Mouse (Mus musculus) embryonic facial prominence, embryonic 11.5 days (tissue): ENCODE data around the gene Glul. TPM values are rescaled to one million over a fixed set of nuclear protein-coding genes. Genes with fewer than 3 reads are reported as not detected.

ENCODE experiments used
- ATAC-seq: fragments of 200-750 bp; cut with Nextera tagmentation; replicated peaks from 2 replicates; pipeline ENCODE4 v1.8.0; 2017; ENCODE audit warnings: low read depth; ENCODE audit not compliant: insufficient number of reproducible peaks, low FRiP score, low TSS enrichment
- DNase-seq: peaks from one replicate; pipeline ENCODE4 v3.0.0-alpha.2; 2015; ENCODE audit warnings: low spot score
- H3K27ac ChIP-seq: fragments of 300-500 bp; sonication (generic); replicated peaks from 2 replicates; pipeline ENCODE4 v1.5.1; 2014; ENCODE audit warnings: mild to moderate bottlenecking, low read depth, low read length, control low read depth
- H3K27me3 ChIP-seq: fragments of 300-500 bp; sonication (generic); 2 replicates; pipeline ENCODE4 v1.6.1; 2014; ENCODE audit warnings: mild to moderate bottlenecking, low read length, moderate library complexity, mixed read lengths; ENCODE audit not compliant: control insufficient read depth, insufficient read depth
- H3K36me3 ChIP-seq: fragments of 300-500 bp; sonication (generic); replicated peaks from 2 replicates; pipeline ENCODE4 v1.6.1; 2014; ENCODE audit warnings: low read depth, mild to moderate bottlenecking, low read length, moderate library complexity, mixed read lengths; ENCODE audit not compliant: control insufficient read depth, insufficient read depth
- H3K4me1 ChIP-seq: fragments of 300-500 bp; sonication (generic); 2 replicates; pipeline ENCODE4 v1.6.1; 2014; ENCODE audit warnings: low read length, mixed read lengths; ENCODE audit not compliant: control insufficient read depth, insufficient read depth
- H3K4me2 ChIP-seq: fragments of 300-500 bp; sonication (generic); 2 replicates; pipeline ENCODE4 v1.6.1; 2014; ENCODE audit warnings: low read depth, mild to moderate bottlenecking, control low read depth, low read length, moderate library complexity
- H3K4me3 ChIP-seq: fragments of 300-500 bp; sonication (generic); 2 replicates; pipeline ENCODE4 v1.5.1; 2014; ENCODE audit warnings: low read depth, low read length, control low read depth
- H3K9ac ChIP-seq: fragments of 300-500 bp; sonication (generic); replicated peaks from 2 replicates; pipeline ENCODE4 v1.6.1; 2014; ENCODE audit warnings: mild to moderate bottlenecking, control low read depth, low read length
- H3K9me3 ChIP-seq: fragments of 300-500 bp; sonication (generic); replicated peaks from 2 replicates; pipeline ENCODE4 v1.6.1; 2016; ENCODE audit warnings: mild to moderate bottlenecking, low read length, inconsistent platforms, mixed read lengths; ENCODE audit not compliant: control insufficient read depth
- WGBS: fragments of 180-500 bp; shearing (Covaris S2); extraction: QIAGEN DNeasy Blood & Tissue Kit; methylation state at CpG from one replicate; pipeline ENCODE4 v1.1.7; 2014; 5-methylcytosine and 5-hydroxymethylcytosine counted together
- polyA plus RNA-seq: library from polyadenylated mRNA; unstranded; fragments of >200 nt; fragmentation: Nextera tagmentation; extraction: Ambion mirVana; gene quantifications from 2 replicates; pipeline ENCODE4 v1.2.1, GENCODE M21; 2014

Glul gene
- polyA plus RNA-seq, 1 experiment from 2014 or later = 128 TPM

DNA sequence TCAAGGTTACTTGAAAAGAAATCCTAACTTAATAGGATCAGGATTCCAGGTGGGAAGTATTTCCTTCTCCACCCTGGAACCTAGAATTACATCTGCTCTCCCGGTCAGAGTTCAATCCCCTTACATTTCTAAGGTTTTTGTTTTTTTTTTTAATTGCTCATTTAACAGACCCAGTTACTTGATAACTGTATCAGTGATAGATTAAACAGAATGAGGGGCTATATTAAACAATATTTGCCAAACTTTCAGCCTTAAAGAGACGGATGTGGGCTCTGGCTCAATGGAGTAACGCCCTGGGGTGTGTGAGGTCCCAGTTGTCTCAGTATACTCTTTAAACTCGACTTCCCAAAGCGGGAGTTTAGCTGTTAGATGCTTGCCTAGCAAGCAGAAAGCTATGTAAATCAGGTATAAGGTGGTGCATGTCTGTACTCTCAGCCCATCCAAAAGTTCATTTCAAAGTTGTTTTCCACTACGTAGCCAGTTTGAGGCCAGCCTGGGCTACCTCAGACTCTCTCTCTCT, 11.6 kb downstream of the Glul start:
- H3K9ac ChIP-seq = no peak overlapping the region
- no peak overlapping the region for H3K27ac ChIP-seq
- no peak overlapping the region for H3K4me3 ChIP-seq
- DNase-seq (no peak), ATAC-seq (no peak)
- peaks cover 3% of the 10 kb centered on the region for H3K36me3 ChIP-seq
- H3K4me1 ChIP-seq = no peaks in the 10 kb centered on the region
- 87% methylated on average over 6 of the region's 6 CpGs for WGBS
- no peaks in the 10 kb centered on the region for H3K27me3 ChIP-seq
- no peak overlapping the region for H3K4me2 ChIP-seq
- H3K9me3 ChIP-seq = no peaks in the 10 kb centered on the region

- no peaks in the 10 kb centered on the region for H3K27me3 ChIP-seq
- DNase-seq = no peak
- H3K4me2 ChIP-seq = no peak overlapping the region
- H3K36me3 ChIP-seq = no peaks in the 10 kb centered on the region
- H3K4me3 ChIP-seq = no peak overlapping the region
- no peaks in the 10 kb centered on the region for H3K9me3 ChIP-seq
- WGBS = 81% methylated on average over 3 of the region's 3 CpGs
- no peak for ATAC-seq
- no peak overlapping the region for H3K9ac ChIP-seq
- no peaks in the 10 kb centered on the region for H3K4me1 ChIP-seq
- no peak overlapping the region for H3K27ac ChIP-seq
Measured at GRCm38 (mm10) chr1:153913869-153914268, 14.1 kb downstream of the Glul start.

DNA sequence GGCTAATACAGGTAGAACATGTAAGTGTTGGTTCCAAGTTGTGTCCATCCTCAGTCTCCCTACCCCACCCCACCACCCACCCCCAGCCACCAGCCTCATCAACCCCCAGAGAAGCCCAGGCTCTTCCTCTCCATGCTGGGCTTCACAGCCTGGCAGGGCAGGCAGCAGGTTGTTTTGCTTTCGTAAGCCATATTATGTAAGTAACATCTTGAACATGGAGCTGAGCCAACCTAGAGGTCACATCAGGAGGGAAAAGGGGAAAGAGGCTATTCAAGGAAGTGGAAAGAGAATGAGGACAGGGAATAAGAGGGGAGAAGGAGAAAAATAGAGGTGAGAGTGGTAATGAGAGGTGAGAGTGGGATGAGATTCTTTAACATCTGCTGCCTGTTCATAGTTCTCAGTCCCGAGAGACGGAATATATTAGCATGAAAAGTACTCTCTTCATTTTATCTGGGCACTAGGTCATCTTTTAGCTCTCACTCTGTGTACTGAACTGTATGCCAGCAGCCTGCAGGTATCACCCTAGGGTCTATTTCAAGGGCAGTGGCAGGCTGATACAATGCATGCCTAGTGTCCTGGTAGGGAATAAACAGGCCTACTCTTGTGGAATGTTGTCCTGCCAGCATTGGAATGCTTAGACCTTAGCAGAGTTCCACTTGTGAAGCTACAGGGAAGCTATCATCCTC, 18.9 kb downstream of the Glul start:
- no peak overlapping the region for H3K9ac ChIP-seq
- no peaks in the 10 kb centered on the region for H3K36me3 ChIP-seq
- no peak overlapping the region for H3K4me3 ChIP-seq
- no peaks in the 10 kb centered on the region for H3K27me3 ChIP-seq
- 79% methylated on average over 3 of the region's 3 CpGs for WGBS
- H3K4me2 ChIP-seq = no peak overlapping the region
- ATAC-seq (no peak), DNase-seq (no peak)
- no peaks in the 10 kb centered on the region for H3K4me1 ChIP-seq
- H3K27ac ChIP-seq = no peak overlapping the region
- no peaks in the 10 kb centered on the region for H3K9me3 ChIP-seq

GRCm38 (mm10) chr1:153921642-153922041, 21.9 kb downstream of the Glul start:
- H3K4me3 ChIP-seq = no peak overlapping the region
- WGBS = 92% methylated on average over 3 of the region's 3 CpGs

DNA sequence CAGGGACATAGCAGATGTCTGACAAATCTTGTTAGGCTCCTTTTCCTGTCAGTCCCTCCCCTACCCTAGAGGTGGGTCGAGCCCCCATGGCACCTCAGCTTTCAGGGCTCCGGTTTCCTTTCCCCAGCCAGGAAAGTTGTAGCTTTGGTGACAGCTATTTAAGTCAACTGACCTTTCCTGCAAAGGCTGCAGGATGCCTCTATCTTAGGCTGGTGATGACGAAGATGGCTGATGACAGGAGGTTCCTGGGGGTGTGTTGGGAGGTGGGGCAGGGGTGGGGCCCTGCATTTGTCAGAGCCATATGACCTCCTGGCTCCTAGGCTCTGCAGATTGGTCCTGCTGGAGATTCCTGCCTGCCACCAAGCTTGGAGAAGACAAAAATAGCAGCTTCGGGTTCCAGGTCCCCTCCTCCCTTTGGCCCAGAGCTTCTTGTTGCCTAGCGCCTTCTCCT, 22.9 kb downstream of the Glul start:
- H3K36me3 ChIP-seq = no peaks in the 10 kb centered on the region
- H3K4me2 ChIP-seq = no peak overlapping the region
- DNase-seq = no peak
- 27% methylated on average over 5 of the region's 5 CpGs for WGBS
- no peaks in the 10 kb centered on the region for H3K27me3 ChIP-seq
- no peaks in the 10 kb centered on the region for H3K4me1 ChIP-seq
- no peak for ATAC-seq
- H3K4me3 ChIP-seq = no peak overlapping the region
- no peak overlapping the region for H3K27ac ChIP-seq
- H3K9me3 ChIP-seq = no peaks in the 10 kb centered on the region
- no peak overlapping the region for H3K9ac ChIP-seq

More at GRCm38 (mm10) chr1:153921642-153922041, 21.9 kb downstream of the Glul start:
- DNase-seq (no peak), ATAC-seq (no peak)
- Histone ChIP-seq H3K4me2 (no peak overlapping the region), H3K36me3 (no peaks in the 10 kb centered on the region), H3K27ac (no peak overlapping the region), H3K27me3 (no peaks in the 10 kb centered on the region), H3K4me1 (no peaks in the 10 kb centered on the region), H3K9me3 (no peaks in the 10 kb centered on the region), H3K9ac (no peak overlapping the region)

DNA sequence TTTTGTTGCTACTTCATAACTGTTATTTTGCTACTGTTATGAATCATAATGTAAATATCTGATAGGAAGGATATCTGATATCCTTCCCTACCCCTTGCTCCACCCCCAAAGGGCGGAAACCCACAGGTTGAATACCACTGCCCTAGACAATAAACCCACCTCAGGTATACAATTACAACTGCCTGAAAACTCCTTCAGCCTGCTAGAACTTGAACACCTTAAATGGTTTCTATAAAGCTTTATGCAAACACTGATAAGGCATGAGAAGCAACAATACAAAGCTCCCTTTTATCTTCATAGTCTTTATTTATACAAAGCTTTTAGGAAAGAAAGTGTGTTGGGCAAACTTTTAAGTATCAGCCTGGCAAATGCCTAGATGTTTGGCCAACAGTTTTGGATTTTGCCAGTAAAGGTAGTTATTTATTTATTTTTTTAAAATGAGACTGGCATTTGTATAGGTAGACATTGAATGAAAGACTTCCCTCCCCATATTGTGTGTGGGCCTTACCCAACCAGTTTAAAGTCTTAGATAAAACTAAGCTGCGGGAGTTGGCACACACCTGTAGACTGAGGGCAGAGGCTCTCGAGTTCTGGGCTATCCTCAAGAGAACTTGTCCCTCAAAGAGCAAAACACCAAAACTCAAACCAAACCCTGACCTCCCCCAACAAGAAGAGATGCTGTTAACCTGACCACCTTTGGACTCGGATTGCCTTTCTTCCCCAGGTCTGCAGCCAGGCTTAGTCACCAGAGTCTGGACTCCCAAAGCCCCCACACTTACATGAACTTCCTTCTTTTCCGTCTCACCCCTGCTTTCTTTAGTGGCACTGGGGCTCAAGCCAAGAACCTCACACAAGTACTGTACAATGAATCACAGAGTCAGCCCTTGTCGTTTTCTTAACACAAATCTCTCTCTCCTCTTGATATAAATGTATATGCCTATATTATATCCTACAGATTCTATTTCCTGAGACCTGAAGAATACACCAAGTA, 24.9 kb downstream of the Glul start:
- H3K9ac ChIP-seq = no peak overlapping the region
- ATAC-seq (no peak), DNase-seq (no peak)
- H3K4me3 ChIP-seq = no peak overlapping the region
- no peak overlapping the region for H3K4me2 ChIP-seq
- H3K27me3 ChIP-seq = no peaks in the 10 kb centered on the region
- no peaks in the 10 kb centered on the region for H3K36me3 ChIP-seq
- H3K27ac ChIP-seq = no peak overlapping the region
- no peaks in the 10 kb centered on the region for H3K4me1 ChIP-seq
- no peaks in the 10 kb centered on the region for H3K9me3 ChIP-seq
- 82% methylated on average over 6 of the region's 6 CpGs for WGBS

- ATAC-seq = no peak
- Histone ChIP-seq H3K4me2 (no peak overlapping the region), H3K27ac (no peak overlapping the region), H3K9ac (no peak overlapping the region), H3K4me3 (no peak overlapping the region), H3K36me3 (no peaks in the 10 kb centered on the region), H3K9me3 (no peaks in the 10 kb centered on the region), H3K27me3 (no peaks in the 10 kb centered on the region), H3K4me1 (no peaks in the 10 kb centered on the region)
- no peak for DNase-seq
- 83% methylated on average over 2 of the region's 2 CpGs for WGBS
Measured at GRCm38 (mm10) chr1:153930431-153930830, 30.7 kb downstream of the Glul start.

- Histone ChIP-seq H3K27me3 (no peaks in the 10 kb centered on the region), H3K36me3 (no peaks in the 10 kb centered on the region), H3K4me2 (no peak overlapping the region), H3K9me3 (no peaks in the 10 kb centered on the region), H3K4me1 (no peaks in the 10 kb centered on the region), H3K27ac (no peak overlapping the region), H3K4me3 (no peak overlapping the region), H3K9ac (no peak overlapping the region)
- WGBS = 50% methylated on average over 1 of the region's 1 CpGs
- DNase-seq (no peak), ATAC-seq (no peak)
Measured at GRCm38 (mm10) chr1:153933772-153934171, 34.0 kb downstream of the Glul start.
